In the genomic region with DNA sequence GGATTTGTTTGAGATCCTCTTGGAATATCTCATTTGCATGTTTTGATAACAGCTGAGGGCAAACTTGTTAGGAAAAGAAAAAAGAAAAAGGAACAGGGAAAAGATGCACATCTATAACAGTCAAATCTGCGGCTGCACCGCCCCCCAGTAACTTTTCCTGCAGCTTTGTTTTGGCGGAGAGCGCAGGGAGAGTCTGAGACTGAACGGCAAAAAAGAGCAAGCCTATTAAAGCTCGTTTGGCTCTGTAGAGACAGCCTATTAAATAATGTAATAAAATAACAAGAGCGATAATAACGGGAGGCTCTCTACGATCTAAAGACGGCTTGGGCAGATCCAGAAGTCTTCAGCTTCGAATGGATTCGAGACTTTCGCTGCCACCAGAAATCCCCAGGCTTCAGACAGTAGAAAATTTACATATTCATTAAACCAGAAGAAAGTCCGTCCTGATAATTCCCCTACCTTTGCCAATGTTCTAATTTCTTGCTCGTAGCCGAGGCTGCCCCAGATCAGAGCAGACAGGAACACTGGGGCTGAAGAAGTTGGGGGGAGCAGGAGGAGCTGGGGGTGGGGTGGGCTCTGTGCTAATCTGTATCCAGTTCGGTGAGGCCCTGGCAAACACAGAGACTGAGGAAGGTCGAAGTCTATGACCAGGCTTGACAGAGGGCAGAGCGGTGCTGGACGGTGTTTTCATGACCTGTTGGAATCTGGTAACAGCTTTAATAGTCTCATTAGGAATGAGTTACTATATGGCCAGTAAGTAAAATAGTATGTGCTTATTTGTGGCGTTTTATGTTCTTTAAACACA, we compare ENCODE assay signal across 8 mouse cellular contexts. TPM values are rescaled to one million over a fixed set of nuclear protein-coding genes. Genes with fewer than 3 reads are reported as not detected.
DNase-seq lines count a peak whose midpoint lies in the region; ATAC-seq and TF ChIP-seq lines count a peak whose summit lies in the region.

No protein-coding gene starts in this region.

- peak overlapping the region; percentile 100 for H3K27ac ChIP-seq in embryonic facial prominence, embryonic 11.5 days (replicated peaks; ENCODE audit: low read depth, low read length)
- H3K27ac ChIP-seq in hindbrain, embryonic 13.5 days = no peak overlapping the region
- H3K27ac ChIP-seq in liver, embryonic 11.5 days (ENCODE audit: low read depth, low read length) = no peak overlapping the region
- no peak overlapping the region for H3K27ac ChIP-seq in stomach, postnatal 0 days (replicated peaks)

- TF ChIP-seq CTCF in stomach, postnatal 0 days (IDR thresholded peaks at IDR 0.05; ENCODE audit: low read depth) = no peak

- H3K36me3 ChIP-seq in embryonic facial prominence, embryonic 11.5 days (replicated peaks; ENCODE audit: control insufficient read depth, insufficient read depth, low read depth, low read length) = no peaks in the 10 kb centered on the region
- no peaks in the 10 kb centered on the region for H3K36me3 ChIP-seq in hindbrain, embryonic 13.5 days
- no peaks in the 10 kb centered on the region for H3K36me3 ChIP-seq in liver, embryonic 11.5 days (ENCODE audit: control insufficient read depth, insufficient read depth, low read length)
- no peaks in the 10 kb centered on the region for H3K36me3 ChIP-seq in stomach, postnatal 0 days (ENCODE audit: control insufficient read depth, insufficient read depth, low read length)

- peak; percentile 54; the same call in 1 of the 2 replicates for ATAC-seq in embryonic facial prominence, embryonic 11.5 days (replicated peaks; ENCODE audit: insufficient number of reproducible peaks, low FRiP score, low TSS enrichment, low read depth)
- ATAC-seq in hindbrain, embryonic 13.5 days (ENCODE audit: low FRiP score) = peak; percentile 40; the same call in 1 of the 2 replicates
- 0 out of 2 replicates have a peak, but pooled peaks have one; percentile 40 for ATAC-seq in liver, embryonic 11.5 days (replicated peaks; ENCODE audit: low FRiP score)
- ATAC-seq in stomach, postnatal 0 days (ENCODE audit: low FRiP score, low TSS enrichment) = no peak

- H3K4me1 ChIP-seq in embryonic facial prominence, embryonic 11.5 days (ENCODE audit: control insufficient read depth, insufficient read depth, low read length) = no peaks in the 10 kb centered on the region
- peaks cover 38% of the 10 kb centered on the region for H3K4me1 ChIP-seq in hindbrain, embryonic 13.5 days (replicated peaks)
- no peaks in the 10 kb centered on the region; the same call in 1 of the 2 replicates for H3K4me1 ChIP-seq in liver, embryonic 11.5 days (replicated peaks; ENCODE audit: control insufficient read depth, insufficient read depth, low read length)
- H3K4me1 ChIP-seq in stomach, postnatal 0 days (replicated peaks; ENCODE audit: control insufficient read depth, insufficient read depth) = no peaks in the 10 kb centered on the region

- no peaks in the 10 kb centered on the region for H3K9me3 ChIP-seq in embryonic facial prominence, embryonic 11.5 days (replicated peaks; ENCODE audit: control insufficient read depth, low read length)
- H3K9me3 ChIP-seq in hindbrain, embryonic 13.5 days = no peaks in the 10 kb centered on the region
- no peaks in the 10 kb centered on the region for H3K9me3 ChIP-seq in liver, embryonic 11.5 days (ENCODE audit: control insufficient read depth, low read length)
- no peaks in the 10 kb centered on the region for H3K9me3 ChIP-seq in stomach, postnatal 0 days (ENCODE audit: control insufficient read depth, low read length)

- peak; percentile 37 for DNase-seq in Muller cell, postnatal 12 days (ENCODE audit: inconsistent ontology term)
- DNase-seq in embryonic facial prominence, embryonic 11.5 days (ENCODE audit: low spot score) = peak; percentile 69
- no peak for DNase-seq in liver, embryonic 11.5 days (ENCODE audit: low spot score)
- DNase-seq in stomach, postnatal 0 days (ENCODE audit: low spot score) = no peak
- DNase-seq in left cerebral cortex, adult 11 months (ENCODE audit: low spot score) = no peak
- no peak for DNase-seq in lung, postnatal 14 days
- DNase-seq in spleen, postnatal 36 days (ENCODE audit: low spot score in 2 of 2) = no peak

- peak overlapping the region; percentile 87 for H3K4me3 ChIP-seq in embryonic facial prominence, embryonic 11.5 days (ENCODE audit: low read depth, low read length)
- peak overlapping the region; percentile 42 for H3K4me3 ChIP-seq in hindbrain, embryonic 13.5 days
- peak overlapping the region; percentile 48 for H3K4me3 ChIP-seq in liver, embryonic 11.5 days (ENCODE audit: low read depth, low read length)
- peak overlapping the region; percentile 56 for H3K4me3 ChIP-seq in stomach, postnatal 0 days (ENCODE audit: low read depth, low read length)

- TF ChIP-seq EP300 in stomach, postnatal 0 days (optimal IDR thresholded peaks at IDR 0.05) = no peak

- WGBS in embryonic facial prominence, embryonic 11.5 days = under 1% methylated on average over 21 of the region's 21 CpGs
- WGBS in hindbrain, embryonic 13.5 days = under 1% methylated on average over 21 of the region's 21 CpGs
- WGBS in liver, embryonic 11.5 days = 1% methylated on average over 21 of the region's 21 CpGs
- 2% methylated on average over 21 of the region's 21 CpGs for WGBS in stomach, postnatal 0 days

- peak overlapping the region; percentile 99 for H3K9ac ChIP-seq in embryonic facial prominence, embryonic 11.5 days (replicated peaks; ENCODE audit: low read length)
- H3K9ac ChIP-seq in hindbrain, embryonic 13.5 days = no peak overlapping the region
- H3K9ac ChIP-seq in liver, embryonic 11.5 days (ENCODE audit: low read depth, low read length) = no peak overlapping the region
- H3K9ac ChIP-seq in stomach, postnatal 0 days (ENCODE audit: low read length) = peak overlapping the region; percentile 18; the same call in 1 of the 2 replicates

- peak overlapping the region; percentile 64 for H3K4me2 ChIP-seq in embryonic facial prominence, embryonic 11.5 days (ENCODE audit: low read depth, low read length)
- H3K4me2 ChIP-seq in hindbrain, embryonic 13.5 days = peak overlapping the region; percentile 59
- peak overlapping the region; percentile 69 for H3K4me2 ChIP-seq in liver, embryonic 11.5 days
- peak overlapping the region; percentile 80 for H3K4me2 ChIP-seq in stomach, postnatal 0 days (replicated peaks; ENCODE audit: low read depth)

- peaks cover 2% of the 10 kb centered on the region; the same call in 1 of the 2 replicates for H3K27me3 ChIP-seq in embryonic facial prominence, embryonic 11.5 days (ENCODE audit: control insufficient read depth, insufficient read depth, low read length)
- H3K27me3 ChIP-seq in hindbrain, embryonic 13.5 days = peaks cover 94% of the 10 kb centered on the region
- H3K27me3 ChIP-seq in liver, embryonic 11.5 days (replicated peaks; ENCODE audit: control insufficient read depth, insufficient read depth, low read length) = peaks cover 66% of the 10 kb centered on the region
- H3K27me3 ChIP-seq in stomach, postnatal 0 days (ENCODE audit: control insufficient read depth, insufficient read depth, low read length) = peaks cover 5% of the 10 kb centered on the region; the same call in 1 of the 2 replicates

RNA-seq across cellular contexts. Expression of gene Prrx1, which starts 0.6 kb away (rescaled TPM):
- polyA plus RNA-seq in embryonic facial prominence, embryonic 11.5 days (2014; fragmentation: Nextera tagmentation; extraction: Ambion mirVana) = 126 and 145 TPM in 2 replicates
- polyA plus RNA-seq in hindbrain, embryonic 13.5 days (2015; fragmentation: Nextera tagmentation; extraction: Ambion mirVana) = 6.4 and 10.6 TPM in 2 replicates
- 3.0 and 3.3 TPM in 2 replicates for polyA plus RNA-seq in liver, embryonic 11.5 days (2014; fragmentation: Nextera tagmentation; extraction: Ambion mirVana)
- 2.7 and 2.8 TPM in 2 replicates for polyA plus RNA-seq in stomach, postnatal 0 days (2015; fragmentation: Nextera tagmentation; extraction: Ambion mirVana)

Comparison
In these comparisons a context has a peak if more than half of its experiments do, and no peak if none do; other contexts are left out.
1. DNase-seq: peak in Muller cell, postnatal 12 days (single experiment) and embryonic facial prominence, embryonic 11.5 days (single experiment); none in liver, embryonic 11.5 days (single experiment), stomach, postnatal 0 days (single experiment), left cerebral cortex, adult 11 months (single experiment), lung, postnatal 14 days (single experiment) and spleen, postnatal 36 days (0 of 2).
2. H3K9ac ChIP-seq: peak in embryonic facial prominence, embryonic 11.5 days (single experiment) and stomach, postnatal 0 days (single experiment); none in hindbrain, embryonic 13.5 days (single experiment) and liver, embryonic 11.5 days (single experiment).
3. RNA of gene Prrx1, which starts 0.6 kb away (polyA plus RNA-seq): 126 to 145 TPM in embryonic facial prominence, embryonic 11.5 days; 6.4 to 10.6 TPM in hindbrain, embryonic 13.5 days, 3.0 to 3.3 TPM in liver, embryonic 11.5 days and 2.7 to 2.8 TPM in stomach, postnatal 0 days; every median in the first group is over 10 times any median in the second.
4. Peak in every context shown above with its lines, with median percentiles within 50 percentile points of each other: H3K4me2 ChIP-seq and H3K4me3 ChIP-seq.